Mouse (Mus musculus) myocyte (in vitro differentiated cells): ENCODE measurements at regions not wholly inside any gene's neighbourhood (a gene's known extent, or its start where the extent isn't known, plus 50 kb on each side); places are given as distances from the start of the nearest gene placed in this dataset.

Source experiments
- POLR2A ChIP-seq: IDR thresholded peaks from one replicate; pipeline ENCODE4 v1.6.1; 2011; ENCODE audit warnings: low read depth, mild to moderate bottlenecking, control low read depth, moderate library complexity; ENCODE audit not compliant: insufficient read length
- TCF3 ChIP-seq: IDR thresholded peaks from one replicate; pipeline ENCODE4 v1.6.1; 2011; ENCODE audit warnings: low read depth, control low read depth; ENCODE audit not compliant: insufficient read length

DNA sequence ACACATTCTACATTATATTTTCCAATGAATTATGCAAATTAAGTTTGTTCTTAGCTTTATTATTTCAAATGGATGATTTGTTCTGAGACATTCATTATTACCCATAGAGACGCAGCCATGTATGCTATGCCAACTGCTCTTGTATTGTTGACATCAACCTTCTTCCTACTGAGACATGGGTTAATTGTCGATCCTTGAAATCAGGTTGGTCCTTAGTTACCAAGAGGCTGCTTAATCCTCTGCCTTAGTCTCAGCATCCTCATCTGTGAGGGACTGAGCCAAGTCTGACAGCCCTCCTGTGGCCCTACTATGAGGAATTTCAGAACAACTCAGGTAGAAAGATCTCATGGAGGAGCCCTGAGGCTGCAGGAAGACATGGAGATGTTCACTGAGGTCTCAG lies 345.2 kb upstream of the Klf6 start:
- TF ChIP-seq POLR2A: no peak
- no peak for TF ChIP-seq TCF3
